Mouse (Mus musculus): ENCODE results near the gene Mt4.
A peak's percentile ranks its signal among the peaks of the same experiment; 100 is the strongest.
"Not testable (repeated sequence)": the region's sequence is repeated elsewhere in the genome, so short reads cannot be mapped to it uniquely, and the experiment has no call there.

The Mt4 gene

DNA sequence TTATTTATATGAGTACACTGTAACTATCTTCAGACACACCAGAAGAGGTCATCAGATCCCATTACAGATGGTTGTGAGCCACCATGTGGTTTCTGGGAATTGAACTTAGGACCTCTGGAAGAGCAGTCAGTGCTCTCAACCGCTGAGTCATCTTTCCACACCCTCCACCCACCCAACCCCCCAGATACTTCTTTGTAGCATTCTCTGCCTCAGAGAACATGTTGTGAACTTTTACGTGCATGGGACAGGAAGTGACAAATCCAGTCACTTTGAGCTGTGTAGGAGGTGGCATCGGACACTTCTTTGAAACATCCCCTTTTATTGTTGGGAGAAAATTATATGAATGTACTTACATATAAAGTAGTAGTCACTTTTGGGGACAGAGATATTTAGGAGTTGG, 2.4 kb upstream of the Mt4 start:
- DNase-seq (ENCODE audit: low spot score in 2 of 2), result not testable (repeated sequence)

DNA sequence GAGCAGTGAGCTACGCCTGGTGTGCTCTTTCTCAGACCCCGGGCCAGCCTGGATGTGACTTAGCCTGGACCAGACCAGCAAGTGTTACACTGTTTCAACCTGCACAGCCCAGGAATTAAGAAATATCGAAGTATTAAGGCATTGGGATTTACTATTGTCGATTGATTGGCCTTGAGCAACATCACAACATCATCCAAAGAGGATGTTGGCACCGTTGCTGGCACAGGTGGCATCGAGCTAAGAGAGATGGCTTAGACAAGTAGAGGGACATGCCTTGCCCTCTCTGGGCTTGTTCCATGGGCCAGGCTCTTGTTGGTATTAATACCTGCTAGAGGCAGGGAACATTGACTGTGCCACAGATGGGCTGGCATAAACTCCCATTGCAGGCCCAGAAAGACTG, 1.4 kb upstream of the Mt4 start:
- no peak for DNase-seq (ENCODE audit: low spot score in 2 of 2)

DNA sequence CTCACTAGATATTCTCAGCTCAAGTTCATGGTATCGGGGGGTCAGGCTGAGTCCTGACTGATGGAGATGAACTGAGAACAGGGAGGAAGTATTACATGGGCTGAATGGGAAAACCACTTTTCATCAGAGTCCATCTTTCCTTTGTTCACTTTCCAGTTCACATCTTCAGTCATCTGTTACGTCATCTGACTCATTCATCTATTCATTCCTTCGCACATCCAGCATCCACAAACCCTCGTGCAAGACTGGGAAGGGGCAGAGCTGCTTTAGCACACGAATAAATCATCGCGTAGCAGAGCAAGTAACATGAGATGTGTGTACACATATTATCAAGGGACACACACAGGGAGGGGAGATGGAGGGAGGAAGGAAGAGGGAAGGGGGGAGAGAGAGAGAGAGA, 805 bp upstream of the Mt4 start:
- no peak for DNase-seq (ENCODE audit: low spot score in 2 of 2)

DNA sequence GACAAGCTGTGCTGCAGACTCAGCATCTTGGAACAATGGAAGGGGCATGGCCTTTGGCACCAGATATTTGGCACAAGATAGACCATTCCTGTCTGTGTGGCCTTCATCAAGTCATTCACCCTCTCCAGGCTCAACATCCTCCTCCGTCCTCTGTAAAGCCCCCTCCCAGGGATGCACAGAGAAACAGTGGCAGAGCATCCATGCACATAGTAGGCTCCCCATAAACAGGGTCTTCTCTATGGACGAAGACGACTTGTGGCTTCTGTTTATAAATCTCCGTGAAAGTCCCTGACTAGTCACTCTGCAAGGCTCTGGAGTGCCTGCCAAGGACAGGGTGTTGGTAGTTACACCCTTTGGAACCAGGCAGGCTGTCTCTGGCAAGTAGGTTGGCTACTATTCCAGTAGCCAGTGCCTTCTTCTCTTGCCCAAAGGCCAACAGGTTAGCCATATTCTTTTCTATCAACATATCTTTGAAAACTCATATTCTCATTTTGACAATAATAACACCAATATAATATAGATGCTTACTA, 3.3 kb downstream of the Mt4 start:
- DNase-seq (ENCODE audit: low spot score in 2 of 2), result no peak

DNA sequence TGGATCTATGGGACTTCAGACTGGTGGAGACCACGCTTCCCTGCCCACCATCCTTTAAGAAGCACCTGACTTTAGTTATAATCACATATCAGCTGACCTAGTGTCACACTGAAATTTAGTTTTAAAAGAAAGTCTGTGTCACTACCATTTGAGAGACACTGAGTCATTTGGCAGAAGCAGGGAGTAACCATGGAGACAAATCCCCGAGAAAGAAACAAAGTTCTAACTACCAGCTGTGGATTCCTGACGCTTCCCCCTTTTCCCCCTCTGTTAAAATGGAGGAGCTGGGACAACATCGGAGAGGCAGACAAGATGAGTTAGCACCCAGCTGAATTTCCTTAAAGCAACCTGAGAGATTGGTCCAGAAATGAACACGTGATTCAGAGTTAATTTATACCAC, 11.2 kb downstream of the Mt4 start:
- peak in 1 of 2 experiments; percentile 40 for DNase-seq (ENCODE audit: low spot score in 2 of 2)

DNA sequence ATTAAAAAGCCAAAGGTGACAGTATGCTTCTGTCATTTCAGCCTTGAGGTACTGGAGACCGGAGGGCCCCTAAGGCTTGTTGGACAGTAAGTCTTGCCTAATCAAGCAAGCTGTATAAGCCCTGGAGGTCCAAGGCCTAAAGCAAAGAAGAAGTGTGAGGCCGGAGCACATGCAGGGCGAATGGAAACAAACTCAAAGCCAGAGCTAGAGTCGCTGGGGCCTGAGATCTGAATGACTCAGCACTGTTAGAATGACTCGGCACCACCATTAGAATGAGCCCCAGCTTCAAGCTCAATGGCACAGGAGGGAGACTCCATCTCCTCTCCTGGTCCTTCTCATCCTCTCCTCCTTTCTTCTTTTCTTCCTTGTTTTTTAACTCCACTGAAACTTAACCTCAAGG, 13.9 kb downstream of the Mt4 start:
- DNase-seq (ENCODE audit: low spot score in 2 of 2), result no peak

DNA sequence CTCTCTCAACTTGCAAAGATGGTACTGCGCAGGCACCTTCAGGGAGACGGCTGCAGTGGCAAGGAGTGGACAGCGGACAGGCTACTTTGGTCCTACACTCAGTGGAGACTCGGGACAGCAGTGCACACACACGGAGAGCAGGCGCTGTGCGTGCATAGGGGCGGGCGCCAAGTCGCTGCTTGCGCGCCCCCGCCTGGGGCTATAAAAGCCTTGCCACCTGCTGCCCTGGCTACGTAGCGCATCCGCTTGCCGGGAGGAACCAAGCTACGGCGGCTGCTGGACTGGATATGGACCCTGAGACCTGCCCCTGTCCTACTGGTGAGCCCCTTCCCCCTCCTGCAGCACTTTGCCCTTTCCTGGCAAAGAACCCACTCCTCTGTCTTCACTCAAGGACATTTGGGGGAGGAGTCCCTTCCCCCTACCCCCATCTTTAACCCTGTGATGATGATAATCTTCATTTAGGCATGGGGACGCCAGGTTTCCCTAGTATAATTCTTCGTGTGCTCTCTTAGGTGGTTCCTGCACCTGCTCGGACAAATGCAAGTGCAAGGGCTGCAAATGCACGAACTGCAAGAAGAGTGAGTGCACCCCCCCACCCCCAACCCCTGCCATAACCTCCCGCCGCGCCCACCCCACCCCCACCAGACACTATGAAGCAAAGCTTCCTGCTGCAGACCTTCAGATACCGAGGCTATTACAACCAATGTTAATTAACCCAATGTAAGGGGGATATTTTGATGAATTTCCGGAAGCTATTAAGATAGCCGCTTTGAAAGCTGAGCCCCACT, 15.7 kb downstream of the Mt4 start, which contains the start of gene Mt3:
Mt3 (plus strand) TSS at position 95 of the 788 bp plus-strand sequence.
- DNase-seq (ENCODE audit: low spot score in 2 of 2), result peak; percentile 83 to 88

DNA sequence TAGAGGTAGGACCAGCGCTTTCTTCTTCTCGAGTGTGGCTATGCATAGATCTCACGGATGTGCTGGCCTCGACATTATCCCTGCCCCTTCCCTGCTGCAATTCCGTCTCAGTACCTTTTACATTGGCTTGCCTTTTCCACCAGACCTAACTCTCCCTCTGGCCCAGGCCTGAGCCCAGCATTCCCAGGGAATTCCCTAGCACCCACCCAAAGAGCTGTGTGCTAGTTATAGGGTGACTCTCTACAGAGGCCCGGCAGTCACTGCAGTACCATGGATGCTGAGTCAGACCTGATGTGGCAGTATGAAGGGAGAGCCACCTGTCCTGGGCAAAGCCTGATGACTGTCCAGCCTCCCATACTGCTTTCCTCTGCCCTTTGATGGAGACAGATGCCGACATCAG, 16.5 kb downstream of the Mt4 start:
- peak; percentile 55 to 60 for DNase-seq (ENCODE audit: low spot score in 2 of 2)

DNA sequence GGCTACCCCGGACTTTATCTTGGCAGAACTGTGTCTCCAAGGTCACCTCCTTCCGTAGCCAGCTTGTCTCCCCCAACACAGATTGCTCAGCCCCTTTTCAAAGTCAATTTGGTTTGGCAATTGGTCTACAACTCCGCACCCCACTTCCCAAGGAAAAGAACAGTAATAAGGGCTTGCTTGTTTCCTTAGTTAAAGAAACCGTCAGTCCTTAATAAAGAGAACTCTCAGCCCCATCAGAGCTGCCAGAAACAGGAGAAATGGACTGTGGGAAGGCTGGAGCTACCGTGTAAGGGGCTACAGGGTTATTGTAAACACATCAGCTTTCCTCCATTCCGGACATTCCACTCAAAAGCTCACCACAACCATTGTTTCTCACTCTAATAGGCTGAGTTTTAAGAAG, 17.5 kb downstream of the Mt4 start:
- no peak for DNase-seq (ENCODE audit: low spot score in 2 of 2)

DNA sequence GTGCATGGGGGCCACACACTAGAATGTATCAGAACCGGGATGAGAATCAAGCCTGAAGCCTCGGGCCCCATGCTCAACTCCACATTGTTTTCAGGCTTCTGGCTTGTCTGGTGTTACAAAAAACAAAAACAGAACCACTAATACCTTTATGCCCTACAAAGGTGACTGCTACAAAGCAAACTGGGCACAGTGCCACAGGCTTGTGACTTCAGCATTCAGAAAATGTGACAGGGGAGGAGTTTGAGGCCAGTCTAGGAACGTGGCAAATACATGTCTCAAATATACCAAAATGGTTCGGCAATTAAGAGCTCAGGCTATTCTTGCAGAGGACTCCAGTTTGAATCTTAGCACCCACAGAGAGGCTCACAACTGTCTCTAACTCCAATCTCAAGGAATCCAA, 19.1 kb downstream of the Mt4 start:
- no peak for DNase-seq (ENCODE audit: low spot score in 2 of 2)

DNA sequence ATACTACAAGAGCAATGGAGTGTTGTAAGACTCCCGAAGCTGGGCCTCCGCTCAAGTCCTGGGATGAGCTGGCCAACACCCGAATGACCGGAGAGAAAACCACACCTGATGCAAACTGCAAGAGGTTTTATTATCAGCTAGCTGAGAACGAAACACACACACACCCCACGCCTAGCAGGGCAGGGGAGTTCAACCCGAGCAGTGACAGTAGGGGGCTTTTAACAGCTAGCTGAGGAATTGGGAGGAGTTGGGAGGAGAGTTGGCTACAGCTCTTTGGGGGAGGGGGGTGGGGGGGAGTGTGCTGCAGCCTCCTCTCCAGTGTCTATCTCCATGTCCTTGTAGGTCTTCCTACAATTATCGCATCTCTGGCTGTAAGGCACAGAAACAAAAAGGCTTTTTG, 28.8 kb downstream of the Mt4 start:
- DNase-seq (ENCODE audit: low spot score in 2 of 2), result not testable (repeated sequence)

DNA sequence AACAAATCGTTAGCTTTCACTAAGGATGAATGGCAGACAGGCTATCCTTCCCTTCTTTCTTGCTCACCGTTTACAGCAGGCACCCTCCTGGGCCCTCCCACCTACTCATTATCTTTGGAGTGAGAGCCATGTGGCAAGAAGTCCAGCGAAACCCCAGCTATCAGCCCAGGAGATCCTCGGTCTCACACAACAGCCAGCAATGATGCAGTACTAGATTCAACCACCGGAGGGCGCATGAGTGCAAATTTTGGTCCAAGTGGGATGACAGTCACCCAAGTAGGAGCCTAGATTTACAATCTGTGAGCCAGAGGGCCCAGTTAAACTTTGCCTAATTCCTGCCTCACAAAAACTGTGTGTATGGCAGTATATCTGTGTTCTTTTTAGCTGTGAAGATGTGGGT, 30.2 kb downstream of the Mt4 start:
- DNase-seq (ENCODE audit: low spot score in 2 of 2), result peak; percentile 98

DNA sequence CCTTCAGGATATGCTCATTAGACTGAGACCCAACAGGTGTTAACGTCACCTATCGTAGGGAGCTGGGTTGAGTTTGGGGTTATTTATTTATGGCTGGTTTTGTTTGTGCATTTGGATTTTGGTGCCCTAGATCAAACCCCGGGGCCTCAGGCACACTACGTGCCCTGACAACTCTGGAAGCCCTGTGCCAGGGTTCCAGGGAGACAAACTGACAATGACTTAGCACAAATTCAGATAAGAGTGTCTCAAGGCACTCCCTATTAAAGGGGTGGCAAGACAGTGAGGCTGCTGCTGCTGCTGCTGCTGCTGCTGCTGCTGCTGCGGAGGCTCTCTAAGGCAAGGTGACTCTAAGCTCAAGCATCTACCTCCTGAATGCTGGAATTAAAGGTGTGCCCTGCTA, 32.5 kb downstream of the Mt4 start:
- DNase-seq (ENCODE audit: low spot score in 2 of 2), result no peak

DNA sequence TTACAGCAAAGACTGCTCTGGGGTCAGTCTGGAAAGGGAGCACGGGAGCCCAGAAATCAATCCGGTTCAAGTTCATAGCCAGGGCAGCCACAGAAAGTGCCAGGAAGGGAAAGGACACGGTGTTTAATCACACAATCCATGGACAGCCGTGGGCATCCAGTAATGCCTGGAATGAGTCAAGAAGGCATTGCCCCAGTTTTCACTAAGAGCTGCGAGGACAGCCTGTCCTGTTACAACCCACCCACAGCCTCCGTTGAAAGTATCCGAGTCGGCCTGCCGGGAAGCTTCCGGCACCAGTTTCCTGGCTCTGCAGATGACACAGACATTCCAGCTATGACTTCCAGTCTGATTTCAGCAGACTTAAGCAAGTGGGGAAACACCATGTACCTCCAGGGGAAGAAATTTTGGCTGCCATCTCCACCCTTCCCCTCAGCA, 34.3 kb downstream of the Mt4 start:
- DNase-seq (ENCODE audit: low spot score in 2 of 2), result no peak

DNA sequence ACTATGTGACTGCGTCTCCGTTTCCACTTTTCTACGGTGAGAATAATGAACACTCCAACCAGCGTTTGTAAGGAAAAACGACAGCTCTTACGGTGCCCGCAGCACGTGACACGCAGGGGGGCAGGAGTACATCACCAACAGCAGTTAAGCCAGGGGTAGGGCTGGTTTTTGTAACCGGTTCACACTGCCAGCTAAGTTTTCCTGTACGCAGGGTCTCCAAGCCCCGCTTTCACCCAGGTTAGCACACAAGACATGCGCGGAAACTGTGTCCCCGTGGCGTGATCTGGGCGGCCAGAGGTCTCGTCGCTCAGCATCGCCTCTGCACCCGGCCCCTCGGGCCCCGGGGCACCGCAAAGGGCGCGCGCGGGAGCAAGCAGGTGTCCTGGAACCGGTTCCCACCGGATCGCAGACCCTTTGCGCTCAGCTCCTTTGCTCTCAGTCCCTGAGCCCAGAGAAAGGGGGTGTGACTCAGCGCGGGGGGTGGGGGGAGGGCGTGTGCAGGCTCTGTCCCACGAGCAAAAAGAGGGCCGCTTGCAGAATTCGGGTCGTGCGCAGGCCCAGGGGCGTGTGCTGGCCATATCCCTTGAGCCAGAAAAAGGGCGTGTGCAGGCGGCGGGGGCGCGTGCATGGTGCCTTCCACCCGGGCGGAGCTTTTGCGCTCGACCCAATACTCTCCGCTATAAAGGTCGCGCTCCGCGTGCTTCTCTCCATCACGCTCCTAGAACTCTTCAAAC, 35.2 kb downstream of the Mt4 start, which contains the start of gene Mt2:
Mt2 (plus strand) TSS at position 590 of the 734 bp plus-strand sequence.
- peak; percentile 56 to 60 for DNase-seq (ENCODE audit: low spot score in 2 of 2)

DNA sequence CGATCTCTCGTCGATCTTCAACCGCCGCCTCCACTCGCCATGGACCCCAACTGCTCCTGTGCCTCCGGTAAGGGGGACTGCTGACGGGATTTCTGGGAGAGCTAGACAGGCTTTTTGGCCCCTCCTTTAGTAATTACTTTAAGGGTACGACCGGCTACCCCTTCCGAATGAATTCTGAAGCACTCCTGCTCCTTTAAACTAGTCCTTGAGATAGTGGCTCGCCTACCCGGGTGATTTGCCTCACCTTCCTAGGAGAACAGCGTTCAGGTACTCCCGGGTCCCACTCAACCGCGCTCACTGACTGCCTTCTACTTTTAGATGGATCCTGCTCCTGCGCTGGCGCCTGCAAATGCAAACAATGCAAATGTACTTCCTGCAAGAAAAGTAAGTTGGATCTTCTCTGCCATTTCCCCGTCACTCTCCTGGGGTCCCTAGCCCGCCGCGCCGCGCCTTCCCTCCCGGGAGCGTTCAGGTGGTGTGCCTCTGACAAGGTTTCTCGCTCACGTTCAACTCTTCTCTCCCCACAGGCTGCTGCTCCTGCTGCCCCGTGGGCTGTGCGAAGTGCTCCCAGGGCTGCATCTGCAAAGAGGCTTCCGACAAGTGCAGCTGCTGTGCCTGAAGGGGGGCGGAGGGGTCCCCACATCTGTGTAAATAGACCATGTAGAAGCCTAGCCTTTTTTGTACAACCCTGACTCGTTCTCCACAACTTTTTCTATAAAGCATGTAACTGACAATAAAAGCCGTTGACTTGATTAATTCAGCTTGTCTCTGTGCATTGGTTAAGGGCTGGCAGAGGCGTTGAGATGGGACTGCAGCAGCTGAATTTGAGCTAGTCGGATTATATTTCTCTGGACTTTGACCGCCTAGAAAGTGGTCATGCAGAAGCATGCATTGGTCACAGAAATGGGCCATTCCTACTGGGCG, 36.1 kb downstream of the Mt4 start:
- DNase-seq (ENCODE audit: low spot score in 2 of 2), result no peak

DNA sequence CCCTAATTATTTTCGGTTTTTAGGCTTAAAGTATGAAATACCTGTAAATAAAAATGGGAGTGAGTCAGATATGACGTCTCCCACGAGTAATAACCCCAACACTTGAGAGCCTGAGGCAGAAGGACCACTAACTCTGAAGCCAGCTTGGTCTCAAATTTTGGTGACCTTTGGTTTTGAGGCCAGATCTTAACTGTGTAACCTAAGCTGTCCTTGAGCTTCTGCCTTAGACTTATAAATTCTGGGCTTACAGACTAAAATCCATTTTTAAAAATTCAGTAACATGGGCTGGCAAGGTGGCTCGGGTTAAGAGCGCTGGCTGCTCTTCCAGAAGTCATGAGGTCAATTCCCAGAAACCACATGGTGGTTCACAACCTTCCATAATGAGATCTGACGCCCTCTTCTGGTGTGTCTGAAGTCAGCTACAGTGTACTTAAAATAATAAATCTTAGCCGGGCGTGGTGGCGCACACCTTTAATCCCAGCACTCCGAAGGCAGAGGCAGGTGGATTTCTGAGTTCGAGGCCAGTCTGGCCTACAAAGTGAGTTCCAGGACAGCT, 36.9 kb downstream of the Mt4 start:
- no peak for DNase-seq (ENCODE audit: low spot score in 2 of 2)

DNA sequence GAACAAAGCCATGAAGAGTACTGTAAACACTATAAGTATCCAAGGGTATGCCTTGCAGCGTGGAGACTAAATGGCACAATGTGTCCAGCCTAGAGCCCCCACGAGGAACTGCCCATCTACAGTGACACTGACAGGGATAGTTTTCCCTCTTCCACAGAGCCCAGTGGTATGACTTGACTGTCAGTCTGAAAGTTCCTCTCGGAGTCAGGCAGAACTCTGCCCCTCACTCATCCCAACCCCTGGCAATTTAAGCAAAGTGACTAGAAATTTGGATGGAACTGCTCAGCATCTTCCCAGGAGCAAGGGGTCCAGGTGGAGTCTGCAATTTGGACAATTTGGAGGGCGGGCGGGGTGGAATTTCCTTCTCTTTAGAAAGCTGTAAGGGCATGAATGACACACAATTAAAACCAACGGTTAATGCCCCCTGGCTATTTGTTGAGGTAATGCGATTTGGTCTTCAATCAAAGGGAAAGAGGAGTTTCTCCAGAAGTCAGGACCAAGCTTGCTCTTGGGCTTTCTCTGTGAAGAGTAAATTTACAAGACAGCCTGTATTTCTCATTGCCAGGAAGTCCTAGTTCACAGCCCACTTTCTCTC, 37.7 kb downstream of the Mt4 start:
- no peak for DNase-seq (ENCODE audit: low spot score in 2 of 2)

DNA sequence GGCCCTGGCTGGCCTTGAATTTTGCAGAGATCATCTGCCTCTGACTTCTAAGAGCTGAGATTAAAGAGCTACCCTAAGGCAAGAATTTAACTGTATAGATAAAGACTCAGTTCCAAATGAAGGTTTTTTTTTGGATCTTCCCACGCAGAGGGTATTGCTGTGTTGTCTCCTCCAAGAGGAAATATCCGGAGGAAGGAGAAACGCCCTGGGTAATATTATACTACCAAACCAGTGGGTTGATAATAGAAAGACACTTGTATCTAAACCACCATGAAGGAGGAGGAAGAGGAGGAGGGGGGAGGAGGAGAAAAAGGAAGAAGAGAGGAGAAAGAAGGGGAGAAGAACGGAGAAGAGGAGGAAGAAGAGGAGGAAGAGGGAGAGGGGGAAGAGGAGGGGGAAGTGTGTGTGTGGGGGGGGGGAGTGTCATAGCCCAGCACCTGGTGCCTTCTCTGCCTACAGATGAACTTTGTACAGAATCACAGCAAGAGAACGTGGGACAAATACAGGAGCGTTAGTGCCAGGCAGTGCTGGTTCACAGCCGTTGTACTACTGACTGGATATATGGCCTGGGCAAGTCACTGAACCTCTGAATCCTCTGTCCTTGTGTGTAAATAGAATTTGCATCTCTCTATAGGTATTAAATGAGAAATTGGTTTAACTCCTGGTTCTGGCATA, 40.9 kb downstream of the Mt4 start:
- no peak for DNase-seq (ENCODE audit: low spot score in 2 of 2)

All from right cerebral cortex, adult 2 months (tissue).